28 mouse cellular contexts compared by ENCODE assay signal in genomic region chr2:115869966-115870365, GRCm38 (mm10).
DNase-seq lines count a peak whose midpoint lies in the region; ATAC-seq lines count a peak whose summit lies in the region.
"Had no signal": no experiment of that assay in that cellular context is flagged by ENCODE, and none has a peak within 500 bp of the region (broad histone marks: within the 10 kb centered on the region; RNA-seq: fewer than 3 reads in every experiment).

No protein-coding gene starts in this region.

- no peak overlapping the region for H3K9ac ChIP-seq in forebrain, embryonic 13.5 days
- H3K9ac ChIP-seq in heart, embryonic 13.5 days: no peak overlapping the region
- H3K9ac ChIP-seq in kidney, embryonic 16.5 days (replicated peaks; ENCODE audit: low read length): no peak overlapping the region
- H3K9ac ChIP-seq: heart, embryonic 15.5 days; liver, embryonic 15.5 days; lung, embryonic 15.5 days had no signal

- H3K4me2 ChIP-seq in forebrain, embryonic 13.5 days: no peak overlapping the region
- H3K4me2 ChIP-seq in heart, embryonic 13.5 days: no peak overlapping the region
- H3K4me2 ChIP-seq in kidney, embryonic 16.5 days (replicated peaks; ENCODE audit: low read depth, low read length): no peak overlapping the region
- H3K4me2 ChIP-seq: heart, embryonic 15.5 days; liver, embryonic 15.5 days; lung, embryonic 15.5 days had no signal

- H3K27ac ChIP-seq in forebrain, embryonic 10.5 days: peak overlapping the region; percentile 53; the same call in 1 of the 2 replicates
- H3K27ac ChIP-seq in forebrain, embryonic 13.5 days: no peak overlapping the region
- peak overlapping the region; percentile 29; the same call in 1 of the 2 replicates for H3K27ac ChIP-seq in heart, embryonic 13.5 days (replicated peaks)
- peak overlapping the region; percentile 69 for H3K27ac ChIP-seq in kidney, embryonic 16.5 days (ENCODE audit: low read length)
- peak overlapping the region; percentile 72 for H3K27ac ChIP-seq in limb, embryonic 10.5 days
- H3K27ac ChIP-seq: gastrocnemius, adult 2 months; heart, embryonic 15.5 days; left cerebral cortex, adult 2 months; liver, embryonic 15.5 days; lung, embryonic 15.5 days; stomach, postnatal 0 days had no signal

- peaks cover 16% of the 10 kb centered on the region for H3K36me3 ChIP-seq in forebrain, embryonic 10.5 days (replicated peaks)
- peaks cover 34% of the 10 kb centered on the region for H3K36me3 ChIP-seq in forebrain, embryonic 13.5 days (ENCODE audit: poor library complexity, severe bottlenecking)
- peaks cover 40% of the 10 kb centered on the region for H3K36me3 ChIP-seq in heart, embryonic 13.5 days
- peaks cover 22% of the 10 kb centered on the region for H3K36me3 ChIP-seq in kidney, embryonic 16.5 days (ENCODE audit: insufficient read depth, low read length)
- peaks cover 15% of the 10 kb centered on the region for H3K36me3 ChIP-seq in limb, embryonic 10.5 days
- H3K36me3 ChIP-seq: liver, embryonic 15.5 days had no signal

- H3K9me3 ChIP-seq in forebrain, embryonic 10.5 days: no peaks in the 10 kb centered on the region
- no peaks in the 10 kb centered on the region for H3K9me3 ChIP-seq in forebrain, embryonic 13.5 days (replicated peaks)
- H3K9me3 ChIP-seq in heart, embryonic 13.5 days: no peaks in the 10 kb centered on the region
- no peaks in the 10 kb centered on the region for H3K9me3 ChIP-seq in kidney, embryonic 16.5 days (ENCODE audit: low read length)
- no peaks in the 10 kb centered on the region for H3K9me3 ChIP-seq in limb, embryonic 10.5 days (replicated peaks)
- H3K9me3 ChIP-seq: heart, embryonic 15.5 days; liver, embryonic 15.5 days; lung, embryonic 15.5 days had no signal

- H3K4me1 ChIP-seq in forebrain, embryonic 10.5 days: peaks cover 61% of the 10 kb centered on the region
- peaks cover 45% of the 10 kb centered on the region for H3K4me1 ChIP-seq in forebrain, embryonic 13.5 days
- peaks cover 50% of the 10 kb centered on the region for H3K4me1 ChIP-seq in heart, embryonic 13.5 days
- peaks cover 38% of the 10 kb centered on the region for H3K4me1 ChIP-seq in kidney, embryonic 16.5 days (ENCODE audit: insufficient read depth, low read length)
- peaks cover 93% of the 10 kb centered on the region for H3K4me1 ChIP-seq in limb, embryonic 10.5 days
- H3K4me1 ChIP-seq: liver, embryonic 15.5 days; megakaryocyte, embryonic 14.5 days had no signal

- no peak for ATAC-seq in forebrain, embryonic 13.5 days
- ATAC-seq in heart, embryonic 13.5 days (ENCODE audit: extremely low read depth, insufficient number of reproducible peaks, low FRiP score, low TSS enrichment): no peak
- no peak for ATAC-seq in kidney, embryonic 16.5 days (ENCODE audit: low FRiP score, low TSS enrichment)
- ATAC-seq: CD4-positive, CD25-positive, alpha-beta regulatory T cell, adult 4 months had no signal

- peaks cover 26% of the 10 kb centered on the region for H3K27me3 ChIP-seq in forebrain, embryonic 10.5 days (ENCODE audit: poor library complexity, severe bottlenecking)
- H3K27me3 ChIP-seq in forebrain, embryonic 13.5 days: no peaks in the 10 kb centered on the region
- no peaks in the 10 kb centered on the region for H3K27me3 ChIP-seq in heart, embryonic 13.5 days (replicated peaks)
- H3K27me3 ChIP-seq in kidney, embryonic 16.5 days (ENCODE audit: insufficient read depth, low read length): no peaks in the 10 kb centered on the region
- H3K27me3 ChIP-seq in limb, embryonic 10.5 days (ENCODE audit: low read depth, poor library complexity, severe bottlenecking): peaks cover 29% of the 10 kb centered on the region; the same call in 1 of the 2 replicates
- H3K27me3 ChIP-seq: heart, embryonic 15.5 days; liver, embryonic 15.5 days; lung, embryonic 15.5 days; megakaryocyte, embryonic 14.5 days had no signal

- 28% methylated on average over 2 of the region's 2 CpGs for WGBS in forebrain, embryonic 10.5 days
- 36% methylated on average over 2 of the region's 2 CpGs for WGBS in forebrain, embryonic 13.5 days
- 57% methylated on average over 2 of the region's 2 CpGs for WGBS in heart, embryonic 13.5 days
- 43% methylated on average over 2 of the region's 2 CpGs for WGBS in kidney, embryonic 16.5 days
- WGBS in limb, embryonic 10.5 days: 15% methylated on average over 2 of the region's 2 CpGs

- no peak overlapping the region for H3K4me3 ChIP-seq in forebrain, embryonic 10.5 days
- H3K4me3 ChIP-seq in forebrain, embryonic 13.5 days: no peak overlapping the region
- no peak overlapping the region for H3K4me3 ChIP-seq in heart, embryonic 13.5 days
- H3K4me3 ChIP-seq in kidney, embryonic 16.5 days (ENCODE audit: low read length): no peak overlapping the region
- H3K4me3 ChIP-seq in limb, embryonic 10.5 days: peak overlapping the region; percentile 8; the same call in 1 of the 2 replicates
- H3K4me3 ChIP-seq: gastrocnemius, adult 2 months; heart, embryonic 15.5 days; left cerebral cortex, adult 2 months; liver, embryonic 15.5 days; lung, embryonic 15.5 days; megakaryocyte, embryonic 14.5 days had no signal

- no peak for DNase-seq in forebrain, embryonic 10.5 days (ENCODE audit: extremely low spot score, low spot score)
- no peak for DNase-seq in heart, adult 8-10 months (ENCODE audit: low spot score)
- no peak for DNase-seq in kidney, postnatal 4 days
- no peak for DNase-seq in limb, embryonic 10.5 days (ENCODE audit: low spot score)
- no peak for DNase-seq in adipocyte (ENCODE audit: low spot score)
- DNase-seq: adrenal gland, adult 8-10 months; cerebellum, adult 11-12 months; cerebellum, postnatal 10 days; gastrocnemius, adult 2 months; heart, postnatal 4 days; kidney, adult 18-20 months; kidney, postnatal 36 days; liver; lung, postnatal 36 days; midbrain, embryonic 14.5 days; right cerebral cortex, postnatal 14 days; thymus, adult 2 months; thymus, postnatal 4 days had no signal
